Mouse (Mus musculus): Measurements from ENCODE around the gene Xrn1. TPM values are rescaled to one million over a fixed set of nuclear protein-coding genes. Genes with fewer than 3 reads are reported as not detected.

The Xrn1 gene
- polyA plus RNA-seq, 1 experiment, result 2.9 TPM

DNA sequence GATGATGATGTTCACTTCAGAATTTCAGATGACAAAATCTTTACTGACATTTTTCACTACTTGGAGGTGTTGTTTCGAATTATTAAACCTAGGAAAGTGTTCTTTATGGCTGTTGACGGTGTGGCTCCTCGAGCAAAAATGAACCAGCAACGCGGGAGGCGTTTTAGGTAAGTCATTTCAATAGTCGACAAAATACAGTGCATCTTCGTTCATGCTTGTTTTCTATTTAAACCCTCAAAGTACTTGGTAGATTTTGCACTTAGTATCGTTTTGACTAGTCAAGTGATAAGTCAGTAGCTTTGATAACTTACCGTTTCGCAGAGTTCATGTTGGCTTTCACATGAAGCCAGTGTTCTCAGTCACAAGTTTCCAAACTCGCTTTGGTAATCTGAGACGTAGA lies 9.5 kb downstream of the Xrn1 start:
- Histone ChIP-seq H3K27me3 (ENCODE audit: control insufficient read depth, insufficient read depth, insufficient read length) (no peaks in the 10 kb centered on the region), H3K79me2 (ENCODE audit: control insufficient read depth, insufficient read depth) (no peaks in the 10 kb centered on the region), H3ac (ENCODE audit: control insufficient read depth, insufficient read length) (no peak overlapping the region), H3K4me3 (no peak overlapping the region), H3K36me3 (ENCODE audit: control insufficient read depth, insufficient read depth) (peaks cover 17% of the 10 kb centered on the region), H3K4me2 (ENCODE audit: low read depth) (no peak overlapping the region)
- TF ChIP-seq USF1 (IDR thresholded peaks at IDR 0.05; ENCODE audit: low read depth) (no peak), CEBPB (IDR thresholded peaks at IDR 0.05; ENCODE audit: insufficient read depth, poor library complexity, severe bottlenecking) (no peak), SRF (IDR thresholded peaks at IDR 0.05; ENCODE audit: control insufficient read depth, insufficient read length, low read depth) (no peak), REST (IDR thresholded peaks at IDR 0.05; ENCODE audit: insufficient read depth, insufficient read length) (no peak), TCF12 (IDR thresholded peaks at IDR 0.05; ENCODE audit: insufficient read depth, poor library complexity, severe bottlenecking) (no peak), POLR2AphosphoS2 (IDR thresholded peaks at IDR 0.05; ENCODE audit: insufficient read length, low read depth) (no peak), TCF3 (IDR thresholded peaks at IDR 0.05; ENCODE audit: insufficient read length, low read depth) (no peak), MYOD1 (IDR thresholded peaks at IDR 0.05; ENCODE audit: control insufficient read depth in 1 of 3, insufficient read length in 2 of 3, low read depth in 2 of 3) (no peak), POLR2A (IDR thresholded peaks at IDR 0.05; ENCODE audit: insufficient read length, low read depth) (no peak), MYOG (IDR thresholded peaks at IDR 0.05; ENCODE audit: control insufficient read depth in 1 of 3, insufficient read depth in 1 of 3, insufficient read length in 2 of 3, low read depth in 2 of 3) (no peak), MAX (IDR thresholded peaks at IDR 0.05; ENCODE audit: low read depth) (no peak), E2F4 (IDR thresholded peaks at IDR 0.05; ENCODE audit: insufficient read depth) (no peak)

DNA sequence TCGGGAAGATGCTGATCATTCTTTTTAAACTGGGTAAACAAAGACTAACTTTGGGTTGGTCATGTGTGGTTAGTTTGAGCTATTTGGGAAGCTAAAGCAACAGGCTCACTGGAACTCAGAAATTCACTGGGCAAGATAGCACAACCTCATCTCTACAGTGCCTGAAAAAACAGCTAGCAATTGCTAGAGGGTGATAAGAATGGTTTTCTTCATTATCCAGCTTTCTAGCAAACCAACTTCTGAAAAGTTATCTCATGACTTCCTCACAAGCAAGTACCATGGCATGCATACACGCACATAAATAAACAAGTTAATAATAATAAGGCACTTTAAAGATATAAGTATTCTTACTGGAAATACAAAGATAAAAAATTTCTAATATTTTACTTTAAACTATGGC lies 23.7 kb downstream of the Xrn1 start:
- Histone ChIP-seq H3K4me3 (no peak overlapping the region), H3K27me3 (ENCODE audit: control insufficient read depth, insufficient read depth, insufficient read length) (no peaks in the 10 kb centered on the region), H3ac (ENCODE audit: control insufficient read depth, insufficient read length) (no peak overlapping the region), H3K36me3 (ENCODE audit: control insufficient read depth, insufficient read depth) (peaks cover 62% of the 10 kb centered on the region), H3K79me2 (ENCODE audit: control insufficient read depth, insufficient read depth) (no peaks in the 10 kb centered on the region), H3K4me2 (ENCODE audit: low read depth) (no peak overlapping the region)
- TF ChIP-seq SRF (IDR thresholded peaks at IDR 0.05; ENCODE audit: control insufficient read depth, insufficient read length, low read depth), result no peak
- TF ChIP-seq TCF3 (IDR thresholded peaks at IDR 0.05; ENCODE audit: insufficient read length, low read depth), result no peak
- no peak for TF ChIP-seq MYOD1 (IDR thresholded peaks at IDR 0.05; ENCODE audit: control insufficient read depth in 1 of 3, insufficient read length in 2 of 3, low read depth in 2 of 3)
- TF ChIP-seq USF1 (IDR thresholded peaks at IDR 0.05; ENCODE audit: low read depth), result no peak
- TF ChIP-seq MAX (IDR thresholded peaks at IDR 0.05; ENCODE audit: low read depth), result no peak
- TF ChIP-seq MYOG (IDR thresholded peaks at IDR 0.05; ENCODE audit: control insufficient read depth in 1 of 3, insufficient read depth in 1 of 3, insufficient read length in 2 of 3, low read depth in 2 of 3), result no peak
- TF ChIP-seq POLR2A (IDR thresholded peaks at IDR 0.05; ENCODE audit: insufficient read length, low read depth), result no peak
- no peak for TF ChIP-seq TCF12 (IDR thresholded peaks at IDR 0.05; ENCODE audit: insufficient read depth, poor library complexity, severe bottlenecking)
- no peak for TF ChIP-seq POLR2AphosphoS2 (IDR thresholded peaks at IDR 0.05; ENCODE audit: insufficient read length, low read depth)
- TF ChIP-seq E2F4 (IDR thresholded peaks at IDR 0.05; ENCODE audit: insufficient read depth), result no peak
- no peak for TF ChIP-seq REST (IDR thresholded peaks at IDR 0.05; ENCODE audit: insufficient read depth, insufficient read length)

DNA sequence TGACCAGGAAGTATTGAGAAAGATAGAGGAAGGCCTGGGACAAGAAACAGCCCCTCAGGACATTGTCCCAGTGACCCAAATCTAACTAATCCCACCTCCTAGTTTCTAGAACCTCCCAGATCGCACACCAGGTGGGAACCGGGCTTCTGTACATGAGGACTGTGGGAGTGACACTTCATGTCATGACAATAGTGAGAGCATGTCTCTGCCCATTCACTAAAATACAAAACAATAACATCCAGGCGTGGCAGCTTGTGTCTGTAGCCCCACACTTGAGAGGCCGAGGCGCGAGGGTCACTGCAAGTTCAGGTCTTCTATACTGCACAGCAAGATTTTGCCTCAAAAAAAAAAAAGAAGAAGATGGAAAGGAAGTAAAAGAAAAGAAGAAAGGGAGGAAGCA lies 25.3 kb downstream of the Xrn1 start:
- TF ChIP-seq USF1 (IDR thresholded peaks at IDR 0.05; ENCODE audit: low read depth) (no peak), E2F4 (IDR thresholded peaks at IDR 0.05; ENCODE audit: insufficient read depth) (no peak), TCF3 (IDR thresholded peaks at IDR 0.05; ENCODE audit: insufficient read length, low read depth) (no peak), MYOD1 (IDR thresholded peaks at IDR 0.05; ENCODE audit: control insufficient read depth in 1 of 3, insufficient read length in 2 of 3, low read depth in 2 of 3) (no peak), REST (IDR thresholded peaks at IDR 0.05; ENCODE audit: insufficient read depth, insufficient read length) (no peak), MAX (IDR thresholded peaks at IDR 0.05; ENCODE audit: low read depth) (no peak)

DNA sequence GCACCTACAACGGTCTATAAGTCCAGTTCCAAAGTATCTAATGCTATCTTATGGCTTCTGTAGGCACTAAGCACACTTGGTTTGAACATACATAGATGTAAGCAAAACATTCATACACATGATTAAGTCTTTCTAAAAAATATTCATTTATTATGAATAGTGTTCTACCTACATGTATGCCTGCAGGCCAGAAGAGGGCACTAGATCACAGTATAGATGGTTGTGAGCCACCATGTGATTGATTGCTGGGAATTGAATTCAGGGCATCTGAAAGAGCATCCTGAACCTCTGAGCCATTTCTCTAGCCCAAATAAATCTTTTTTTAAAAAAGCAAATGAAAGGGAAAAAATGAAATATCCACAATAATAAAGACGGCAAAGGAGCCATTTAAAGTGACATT lies 37.7 kb downstream of the Xrn1 start:
- no peaks in the 10 kb centered on the region for H3K79me2 ChIP-seq (ENCODE audit: control insufficient read depth, insufficient read depth)
- no peaks in the 10 kb centered on the region for H3K27me3 ChIP-seq (ENCODE audit: control insufficient read depth, insufficient read depth, insufficient read length)
- peaks cover 28% of the 10 kb centered on the region for H3K36me3 ChIP-seq (ENCODE audit: control insufficient read depth, insufficient read depth)
- TF ChIP-seq POLR2AphosphoS2 (IDR thresholded peaks at IDR 0.05; ENCODE audit: insufficient read length, low read depth) (no peak), TCF12 (IDR thresholded peaks at IDR 0.05; ENCODE audit: insufficient read depth, poor library complexity, severe bottlenecking) (no peak), E2F4 (IDR thresholded peaks at IDR 0.05; ENCODE audit: insufficient read depth) (no peak)
- no peak overlapping the region for H3K4me2 ChIP-seq (ENCODE audit: low read depth)
- no peak overlapping the region for H3ac ChIP-seq (ENCODE audit: control insufficient read depth, insufficient read length)
- no peak overlapping the region for H3K4me3 ChIP-seq

More for the DNA sequence above, 25.3 kb downstream of the Xrn1 start:
- Histone ChIP-seq H3ac (ENCODE audit: control insufficient read depth, insufficient read length) (no peak overlapping the region), H3K79me2 (ENCODE audit: control insufficient read depth, insufficient read depth) (no peaks in the 10 kb centered on the region), H3K4me3 (no peak overlapping the region), H3K27me3 (ENCODE audit: control insufficient read depth, insufficient read depth, insufficient read length) (no peaks in the 10 kb centered on the region), H3K4me2 (ENCODE audit: low read depth) (no peak overlapping the region), H3K36me3 (ENCODE audit: control insufficient read depth, insufficient read depth) (peaks cover 47% of the 10 kb centered on the region)

DNA sequence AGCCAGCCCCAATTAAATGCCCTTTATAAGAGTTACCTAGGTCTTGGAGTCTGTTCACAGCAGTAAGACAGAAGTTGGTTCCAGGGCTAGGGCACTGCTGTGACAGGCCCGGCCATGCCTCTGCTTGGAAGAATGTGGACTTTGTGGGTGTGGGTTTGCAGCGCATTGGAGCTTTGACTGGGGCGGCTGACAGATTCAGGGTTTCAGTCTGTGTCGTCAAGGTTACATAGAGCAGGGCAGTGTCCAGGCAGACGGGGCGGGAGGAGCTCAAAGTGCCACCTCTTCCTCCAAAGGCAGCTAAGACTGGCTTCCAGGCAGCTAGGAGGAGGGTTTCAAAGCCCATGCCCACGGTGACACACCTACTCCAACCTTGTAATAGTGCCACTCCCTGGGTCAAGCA lies 49.9 kb downstream of the Xrn1 start:
- no peaks in the 10 kb centered on the region for H3K27me3 ChIP-seq (ENCODE audit: control insufficient read depth, insufficient read depth, insufficient read length)
- TF ChIP-seq MYOG (IDR thresholded peaks at IDR 0.05; ENCODE audit: control insufficient read depth in 1 of 3, insufficient read depth in 1 of 3, insufficient read length in 2 of 3, low read depth in 2 of 3) (no peak), TCF3 (IDR thresholded peaks at IDR 0.05; ENCODE audit: insufficient read length, low read depth) (no peak), POLR2AphosphoS2 (IDR thresholded peaks at IDR 0.05; ENCODE audit: insufficient read length, low read depth) (no peak), E2F4 (IDR thresholded peaks at IDR 0.05; ENCODE audit: insufficient read depth) (no peak), TCF12 (IDR thresholded peaks at IDR 0.05; ENCODE audit: insufficient read depth, poor library complexity, severe bottlenecking) (no peak), SRF (IDR thresholded peaks at IDR 0.05; ENCODE audit: control insufficient read depth, insufficient read length, low read depth) (no peak), CEBPB (IDR thresholded peaks at IDR 0.05; ENCODE audit: insufficient read depth, poor library complexity, severe bottlenecking) (no peak), USF1 (IDR thresholded peaks at IDR 0.05; ENCODE audit: low read depth) (no peak), MYOD1 (IDR thresholded peaks at IDR 0.05; ENCODE audit: control insufficient read depth in 1 of 3, insufficient read length in 2 of 3, low read depth in 2 of 3) (no peak), MAX (IDR thresholded peaks at IDR 0.05; ENCODE audit: low read depth) (no peak), REST (IDR thresholded peaks at IDR 0.05; ENCODE audit: insufficient read depth, insufficient read length) (no peak), POLR2A (IDR thresholded peaks at IDR 0.05; ENCODE audit: insufficient read length, low read depth) (no peak)

More for the DNA sequence above, 49.9 kb downstream of the Xrn1 start:
- Histone ChIP-seq H3K4me3 (no peak overlapping the region), H3ac (ENCODE audit: control insufficient read depth, insufficient read length) (no peak overlapping the region), H3K36me3 (ENCODE audit: control insufficient read depth, insufficient read depth) (peaks cover 32% of the 10 kb centered on the region), H3K79me2 (ENCODE audit: control insufficient read depth, insufficient read depth) (no peaks in the 10 kb centered on the region), H3K4me2 (ENCODE audit: low read depth) (no peak overlapping the region)
